ENCODE assay signal across 8 mouse cellular contexts in the genomic region with DNA sequence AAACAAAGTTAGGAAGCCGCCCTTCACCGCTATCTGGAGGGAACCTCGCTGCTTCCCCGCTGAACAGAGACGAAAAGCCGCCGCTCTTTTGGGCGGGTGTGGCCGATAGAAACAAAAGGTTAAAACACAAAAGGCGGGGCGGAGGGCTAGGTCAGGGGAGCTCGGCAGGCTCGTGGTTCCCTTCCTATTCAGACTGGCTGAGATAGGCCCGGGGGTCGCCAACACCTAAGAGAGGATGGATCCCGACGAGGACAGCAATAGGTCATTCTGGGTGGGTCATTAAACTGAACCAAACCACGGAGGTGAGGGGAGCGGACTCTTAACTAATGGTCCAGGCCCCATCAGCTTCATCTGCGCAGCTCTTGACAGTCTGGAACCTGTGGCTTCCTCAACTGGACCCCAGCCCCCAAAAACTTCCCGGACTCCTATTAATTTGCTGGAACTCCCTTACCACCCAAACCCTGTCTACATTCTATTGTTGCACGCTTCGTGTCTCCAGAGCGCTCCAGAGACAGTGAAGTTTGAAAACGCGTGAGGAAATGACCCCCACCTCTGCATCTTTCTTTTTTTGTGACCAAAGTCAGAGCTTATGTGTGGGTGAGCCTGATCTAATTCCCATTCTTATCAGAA.
DNase-seq lines count a peak whose midpoint lies in the region; ATAC-seq and TF ChIP-seq lines count a peak whose summit lies in the region.

No protein-coding gene starts in this region.

- peaks cover 45% of the 10 kb centered on the region for H3K27me3 ChIP-seq in heart, embryonic 13.5 days (replicated peaks)
- peaks cover 64% of the 10 kb centered on the region for H3K27me3 ChIP-seq in megakaryocyte, embryonic 14.5 days (replicated peaks)

- peak overlapping the region; percentile 85 for H3K4me2 ChIP-seq in heart, embryonic 13.5 days

- WGBS in heart, embryonic 13.5 days = 1% methylated on average over 26 of the region's 26 CpGs

- peak; percentile 11; the same call in 1 of the 2 replicates for ATAC-seq in cerebellum, adult (ENCODE audit: insufficient number of reproducible peaks, low FRiP score, low TSS enrichment)
- no peak for ATAC-seq in heart, embryonic 13.5 days (ENCODE audit: extremely low read depth, insufficient number of reproducible peaks, low FRiP score, low TSS enrichment)

- TF ChIP-seq CTCF in brain, embryonic 14.5 days (IDR thresholded peaks at IDR 0.05; ENCODE audit: borderline replicate concordance, extremely low read depth, insufficient read depth, insufficient read length) = no peak

- no peaks in the 10 kb centered on the region for H3K9me3 ChIP-seq in heart, embryonic 13.5 days
- 0 out of 2 replicates have a peak, but pooled peaks cover 3% of the 10 kb centered on the region for H3K9me3 ChIP-seq in megakaryocyte, embryonic 14.5 days

- peaks cover 39% of the 10 kb centered on the region for H3K4me1 ChIP-seq in heart, embryonic 13.5 days
- peaks cover 14% of the 10 kb centered on the region for H3K4me1 ChIP-seq in megakaryocyte, embryonic 14.5 days

- TF ChIP-seq POLR2A in brain, embryonic 14.5 days (IDR thresholded peaks at IDR 0.05; ENCODE audit: borderline replicate concordance, extremely low read depth, insufficient read depth, insufficient read length, poor library complexity, severe bottlenecking) = no peak

- H3K27ac ChIP-seq in heart, embryonic 13.5 days (replicated peaks) = no peak overlapping the region

- peak overlapping the region; percentile 66 for H3K4me3 ChIP-seq in heart, embryonic 13.5 days
- H3K4me3 ChIP-seq in megakaryocyte, embryonic 14.5 days (replicated peaks) = peak overlapping the region; percentile 72

- H3K9ac ChIP-seq in heart, embryonic 13.5 days = peak overlapping the region; percentile 81

- no peak for DNase-seq in cerebellum, adult 8-10 months
- DNase-seq in brain, embryonic 14.5 days (ENCODE audit: low read depth) = peak; percentile 46
- peak; percentile 27 to 43 for DNase-seq in kidney, postnatal 25 days
- DNase-seq in testis, postnatal 10 days (ENCODE audit: low spot score) = peak; percentile 52
- no peak for DNase-seq in right cerebral cortex, postnatal 14 days

- no peaks in the 10 kb centered on the region for H3K36me3 ChIP-seq in heart, embryonic 13.5 days
- H3K36me3 ChIP-seq in megakaryocyte, embryonic 14.5 days (replicated peaks; ENCODE audit: low read length) = no peaks in the 10 kb centered on the region

Comparison
In these comparisons a context has a peak if more than half of its experiments do, and no peak if none do; other contexts are left out.
1. DNase-seq: peak in brain, embryonic 14.5 days (single experiment), kidney, postnatal 25 days (2 of 2) and testis, postnatal 10 days (single experiment); none in cerebellum, adult 8-10 months (single experiment) and right cerebral cortex, postnatal 14 days (single experiment).